Mouse (Mus musculus) adrenal gland, postnatal 4 days (tissue): Measurements from ENCODE around the gene Uhrf1. TPM values are rescaled to one million over a fixed set of nuclear protein-coding genes. Genes with fewer than 3 reads are reported as not detected.

Experiments
- DNase-seq, 2 experiments: peaks; one replicate each; pipeline ENCODE4 v3.0.0; 2021 to 2022; ENCODE audit warnings: low spot score in 2 of 2, mixed read lengths in 2 of 2
- total RNA-seq, 2 experiments: library from RNA; stranded (reverse); gene quantifications; 2 replicates each; pipeline ENCODE4 v1.2.3; 2021

The Uhrf1 gene
- total RNA-seq, 2 experiments from 2014 or later, result 49.3 to 61.2 TPM

GRCm38 (mm10) chr17:56273986-56274385, 29.1 kb upstream of the Uhrf1 start:
- no peak for DNase-seq

GRCm38 (mm10) chr17:56275842-56276480, 27.2 kb upstream of the Uhrf1 start:
- no peak for DNase-seq

GRCm38 (mm10) chr17:56276643-56277566, 26.2 kb upstream of the Uhrf1 start, which contains the start of gene Ticam1:
TSS of gene Ticam1 (minus strand) at chr17:56276786.
- DNase-seq, result peak; percentile 75 to 80

- no peak for DNase-seq
Measured at GRCm38 (mm10) chr17:56277567-56277893, 25.6 kb upstream of the Uhrf1 start.

GRCm38 (mm10) chr17:56278340-56278739, 24.8 kb upstream of the Uhrf1 start:
- DNase-seq, result no peak

GRCm38 (mm10) chr17:56279481-56280155, 23.5 kb upstream of the Uhrf1 start:
- DNase-seq, result no peak

- DNase-seq, result no peak
Measured at GRCm38 (mm10) chr17:56281193-56281592, 21.9 kb upstream of the Uhrf1 start.

GRCm38 (mm10) chr17:56282802-56283201, 20.3 kb upstream of the Uhrf1 start:
- DNase-seq, result no peak

GRCm38 (mm10) chr17:56283316-56283715, 19.8 kb upstream of the Uhrf1 start:
- no peak for DNase-seq

- DNase-seq, result no peak
Measured at GRCm38 (mm10) chr17:56285995-56286394, 17.1 kb upstream of the Uhrf1 start.

GRCm38 (mm10) chr17:56287830-56288229, 15.3 kb upstream of the Uhrf1 start:
- peak in 1 of 2 experiments; percentile 50 for DNase-seq

- no peak for DNase-seq
Measured at GRCm38 (mm10) chr17:56288866-56289265, 14.3 kb upstream of the Uhrf1 start.

- no peak for DNase-seq
Measured at GRCm38 (mm10) chr17:56289371-56290331, 13.5 kb upstream of the Uhrf1 start.

- DNase-seq, result peak; percentile 92
Measured at GRCm38 (mm10) chr17:56290388-56291170, 12.5 kb upstream of the Uhrf1 start.

- peak; percentile 76 to 80 for DNase-seq
Measured at GRCm38 (mm10) chr17:56291171-56291511, 12.0 kb upstream of the Uhrf1 start.

GRCm38 (mm10) chr17:56291826-56292475, 11.2 kb upstream of the Uhrf1 start:
- DNase-seq, result no peak

- DNase-seq, result no peak
Measured at GRCm38 (mm10) chr17:56292531-56293222, 10.4 kb upstream of the Uhrf1 start, which contains the start of gene Plin3. TSS of gene Plin3 (minus strand) at chr17:56292873.

- DNase-seq, result no peak
Measured at GRCm38 (mm10) chr17:56293291-56293690, 9.8 kb upstream of the Uhrf1 start.

- no peak for DNase-seq
Measured at GRCm38 (mm10) chr17:56294241-56294640, 8.9 kb upstream of the Uhrf1 start.
